Mouse (Mus musculus) liver, embryonic 14.5 days (tissue): ENCODE measurements around the gene Gpr35. TPM values are rescaled to one million over a fixed set of nuclear protein-coding genes. Genes with fewer than 3 reads are reported as not detected.
A peak's percentile ranks its signal among the peaks of the same experiment; 100 is the strongest.

ENCODE experiments used
- ATAC-seq: fragments of 200-750 bp; cut with Nextera tagmentation; 2 replicates; pipeline ENCODE4 v1.8.0; 2017; ENCODE audit warnings: moderate number of reproducible peaks, mild to moderate bottlenecking, moderate library complexity; ENCODE audit not compliant: insufficient read depth
- DNase-seq, 3 experiments: peaks; one replicate each; pipeline ENCODE4 v3.0.0-alpha.2; 2012 to 2013; ENCODE audit warnings: low read depth in 3 of 3, low spot score in 3 of 3
- H3K27ac ChIP-seq: fragments of 300-500 bp; sonication (generic); 2 replicates; pipeline ENCODE4 v1.5.1; 2014; ENCODE audit warnings: moderate library complexity, mild to moderate bottlenecking, control low read depth, inconsistent platforms
- H3K27me3 ChIP-seq: fragments of 300-500 bp; sonication (generic); 2 replicates; pipeline ENCODE4 v1.6.1; 2014; ENCODE audit warnings: mild to moderate bottlenecking, low read length, moderate library complexity; ENCODE audit not compliant: control insufficient read depth, insufficient read depth
- H3K36me3 ChIP-seq: fragments of 300-500 bp; sonication (generic); replicated peaks from 2 replicates; pipeline ENCODE4 v1.6.1; 2014; ENCODE audit warnings: low read depth; ENCODE audit not compliant: control insufficient read depth, insufficient read depth
- H3K4me1 ChIP-seq, 2 experiments: fragments of 200-500 bp in 1 of 2; fragments of 300-500 bp in 1 of 2; sonication (generic) in 1 of 2; replicated peaks; 2 replicates each; pipeline ENCODE4 v1.6.1; 2012 to 2014; ENCODE audit warnings: antibody characterized with exemption in 1 of 2, inconsistent platforms in 1 of 2, low read length in 1 of 2; ENCODE audit not compliant: control insufficient read depth in 2 of 2, insufficient read depth in 2 of 2
- H3K4me2 ChIP-seq: fragments of 300-500 bp; sonication (generic); 2 replicates; pipeline ENCODE4 v1.6.1; 2014; ENCODE audit warnings: low read depth, mild to moderate bottlenecking, control low read depth, moderate library complexity
- H3K4me3 ChIP-seq, 2 experiments: fragments of 200-500 bp in 1 of 2; fragments of 300-500 bp in 1 of 2; sonication (generic) in 1 of 2; 2 replicates each; pipeline ENCODE4 v1.5.1; 2012 to 2014; ENCODE audit warnings: low read depth in 2 of 2, low read length in 2 of 2, mild to moderate bottlenecking in 2 of 2, control low read depth in 1 of 2, inconsistent platforms in 1 of 2, moderate library complexity in 1 of 2; ENCODE audit not compliant: insufficient read depth in 1 of 2
- H3K9ac ChIP-seq: fragments of 300-500 bp; sonication (generic); replicated peaks from 2 replicates; pipeline ENCODE4 v1.6.1; 2014; ENCODE audit warnings: mild to moderate bottlenecking, control low read depth, moderate library complexity
- H3K9me3 ChIP-seq: fragments of 300-500 bp; sonication (generic); 2 replicates; pipeline ENCODE4 v1.6.1; 2016; ENCODE audit warnings: low read length, mixed read lengths; ENCODE audit not compliant: control insufficient read depth
- CTCF ChIP-seq: IDR thresholded peaks from 2 replicates; pipeline ENCODE4 v1.5.1; 2016; ENCODE audit warnings: antibody characterized with exemption, low read depth, control low read depth
- EP300 ChIP-seq: IDR thresholded peaks from 2 replicates; pipeline ENCODE4 v1.6.1; 2016; ENCODE audit warnings: antibody characterized with exemption, low read depth
- WGBS: fragments of 180-500 bp; shearing (Covaris S2); extraction: QIAGEN DNeasy Blood & Tissue Kit; methylation state at CpG from one replicate; pipeline ENCODE4 v1.1.7; 2014; ENCODE audit not compliant: insufficient replicate concordance; 5-methylcytosine and 5-hydroxymethylcytosine counted together
- polyA plus RNA-seq, 2 experiments: library from polyadenylated mRNA; depleted of rRNA in 1 of 2; stranded (reverse) in 1 of 2; unstranded in 1 of 2; fragments of >200 nt; fragmentation: Nextera tagmentation in 1 of 2; extraction: Ambion mirVana in 1 of 2; gene quantifications; 2 replicates each; pipeline versions ENCODE4 v1.2.1 to v1.2.3; 2012 to 2014

Gene Gpr35
- polyA plus RNA-seq, 2 experiments, result 0.40 to 0.76 TPM

DNA sequence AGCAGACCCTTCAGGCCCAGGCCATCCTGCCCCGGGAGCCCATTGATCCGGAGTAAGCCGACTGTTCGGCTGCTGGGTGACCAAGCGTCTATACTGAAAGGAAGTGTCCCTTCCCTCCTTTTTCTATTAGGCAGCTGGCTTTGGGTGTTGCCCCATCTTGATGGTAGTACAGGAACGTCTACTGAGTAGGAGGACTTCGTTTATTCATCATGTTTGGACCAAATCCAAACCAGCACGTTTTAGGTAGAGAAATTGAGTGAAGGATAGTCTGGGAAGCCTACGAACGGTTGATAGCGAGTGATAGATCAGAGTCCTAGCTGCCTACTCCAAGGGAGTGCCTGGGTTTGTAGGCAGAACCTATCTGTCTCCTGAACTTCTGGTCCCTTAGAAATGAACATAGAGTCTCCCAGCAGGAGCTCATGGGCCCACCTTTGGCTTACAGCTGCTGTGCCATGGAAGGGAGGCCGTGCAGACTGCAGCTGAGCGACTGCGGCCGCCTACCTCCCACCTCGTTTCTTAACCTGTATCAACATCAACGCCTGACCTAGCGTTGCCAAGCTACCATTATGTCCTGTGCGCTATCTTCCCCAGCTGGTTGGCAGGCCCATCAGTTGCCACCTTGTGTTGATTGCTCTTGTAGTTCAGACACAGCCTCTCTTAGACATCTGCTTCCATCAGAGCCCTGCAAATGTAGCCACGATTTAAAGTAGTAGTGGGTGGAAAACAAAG lies 42.9 kb upstream of the Gpr35 start:
- peak overlapping the region; percentile 63 for H3K9ac ChIP-seq
- H3K27ac ChIP-seq, result peak overlapping the region; percentile 80
- H3K4me1 ChIP-seq, result peaks cover 14 to 30% of the 10 kb centered on the region in 2 experiments
- DNase-seq (no peak), ATAC-seq (peak; percentile 21)
- WGBS, result 39% methylated on average over 20 of the region's 20 CpGs
- no peak for TF ChIP-seq CTCF
- no peak for TF ChIP-seq EP300
- H3K27me3 ChIP-seq, result no peaks in the 10 kb centered on the region; the same call in 1 of the 2 replicates
- no peaks in the 10 kb centered on the region for H3K36me3 ChIP-seq
- H3K4me3 ChIP-seq, result peak overlapping the region; percentile 63 to 80
- H3K4me2 ChIP-seq, result peak overlapping the region; percentile 95
- no peaks in the 10 kb centered on the region for H3K9me3 ChIP-seq

DNA sequence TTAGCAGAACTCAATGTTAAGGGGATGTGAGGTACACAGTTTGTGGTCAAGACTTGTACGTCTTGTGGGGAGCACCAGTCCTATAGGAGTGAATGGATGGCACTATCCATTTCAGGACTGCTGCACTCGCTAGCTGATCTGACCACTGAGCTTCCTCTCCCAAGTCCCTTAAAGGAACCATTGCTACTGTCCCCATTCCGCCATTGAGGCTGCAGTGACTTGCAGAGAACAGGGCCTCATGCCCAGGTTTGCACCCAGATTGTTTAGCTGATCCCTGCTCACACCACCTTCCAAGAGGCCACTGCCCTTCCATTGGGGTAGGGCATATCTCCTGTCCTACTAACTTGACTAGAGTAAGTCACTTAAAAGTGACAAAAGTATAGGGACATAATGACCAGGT lies 42.0 kb upstream of the Gpr35 start:
- Histone ChIP-seq H3K36me3 (no peaks in the 10 kb centered on the region), H3K9me3 (no peaks in the 10 kb centered on the region), H3K4me2 (no peak overlapping the region), H3K4me1 (peaks cover 14 to 26% of the 10 kb centered on the region in 2 experiments), H3K27ac (no peak overlapping the region), H3K9ac (no peak overlapping the region), H3K27me3 (no peaks in the 10 kb centered on the region), H3K4me3 (no peak overlapping the region)
- WGBS, result 74% methylated on average over 3 of the region's 3 CpGs
- TF ChIP-seq EP300 (no peak), CTCF (no peak)
- DNase-seq (no peak), ATAC-seq (no peak)

DNA sequence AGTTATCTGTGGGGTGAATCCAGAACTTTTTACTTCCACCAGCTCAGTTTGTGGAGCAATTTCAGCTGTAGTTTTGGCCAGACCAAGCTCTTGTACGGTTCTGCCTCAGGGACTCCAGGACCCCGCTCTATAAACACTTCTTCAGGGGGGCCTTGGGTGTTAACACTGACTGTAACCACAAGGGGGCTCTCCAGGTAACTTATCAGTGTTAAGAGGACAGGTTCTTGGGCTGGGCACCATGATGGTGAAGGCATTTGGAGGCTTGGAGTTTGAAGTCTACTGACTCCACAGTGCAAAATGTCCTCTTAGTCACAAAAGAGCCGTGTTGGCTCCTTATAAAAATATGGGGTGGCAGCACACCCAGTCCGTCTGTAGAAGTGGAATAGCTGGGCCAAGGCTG lies 41.6 kb upstream of the Gpr35 start:
- 53% methylated on average over 4 of the region's 4 CpGs for WGBS
- Histone ChIP-seq H3K27ac (no peak overlapping the region), H3K4me3 (no peak overlapping the region), H3K4me1 (peaks cover 14 to 26% of the 10 kb centered on the region in 2 experiments), H3K9me3 (no peaks in the 10 kb centered on the region), H3K4me2 (no peak overlapping the region), H3K9ac (no peak overlapping the region), H3K36me3 (no peaks in the 10 kb centered on the region), H3K27me3 (no peaks in the 10 kb centered on the region)
- no peak for TF ChIP-seq EP300
- TF ChIP-seq CTCF, result peak; percentile 64
- ATAC-seq (no peak), DNase-seq (peak in 1 of 3 experiments; percentile 41)

DNA sequence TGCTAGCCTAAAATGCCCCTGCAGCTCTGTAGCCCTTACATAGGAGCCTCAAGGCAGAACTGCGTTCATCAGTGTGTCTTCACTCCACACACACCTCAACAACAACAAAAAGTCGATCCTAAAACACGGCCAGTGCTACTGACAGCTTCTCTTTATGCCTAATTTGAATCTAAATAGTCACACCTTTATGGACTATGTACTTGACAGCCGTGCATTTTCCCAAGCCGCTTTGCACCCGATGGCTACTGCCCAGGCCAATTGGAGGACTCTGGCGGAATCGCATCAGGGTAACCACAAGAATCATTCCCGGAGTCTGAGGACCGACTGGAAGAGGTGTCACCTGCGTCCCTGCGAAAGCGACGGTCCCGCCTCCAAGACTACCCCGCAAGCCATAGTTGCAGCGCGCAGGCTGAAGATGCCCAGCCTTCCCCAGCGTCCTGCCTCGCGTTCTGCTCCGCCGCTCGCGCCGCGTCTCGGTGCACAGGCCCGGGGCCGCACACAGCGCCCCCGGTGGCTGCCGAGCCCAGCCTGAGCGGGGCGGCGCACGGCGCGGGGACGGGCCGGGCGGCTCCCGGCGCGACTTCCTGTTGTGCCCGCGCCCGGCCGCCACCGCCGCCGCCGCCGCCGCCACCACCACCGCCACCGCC lies 40.3 kb upstream of the Gpr35 start, which contains the start of gene Rnpepl1:
TSS of gene Rnpepl1 (plus strand) at position 545 of the 647 bp plus-strand sequence.
- Histone ChIP-seq H3K27ac (peak within 1 kb of the TSS; percentile 18; the same call in 1 of the 2 replicates), H3K9ac (peak within 1 kb of the TSS; percentile 65), H3K9me3 (no peaks in the 10 kb centered on the region), H3K4me1 (peaks cover 14 to 26% of the 10 kb centered on the region in 2 experiments), H3K4me2 (peak within 1 kb of the TSS; percentile 62), H3K27me3 (no peaks in the 10 kb centered on the region), H3K4me3 (peak within 1 kb of the TSS; percentile 60 to 68), H3K36me3 (no peaks in the 10 kb centered on the region)
- TF ChIP-seq EP300 (no peak), CTCF (peak; percentile 67)
- peak in 1 of 3 experiments; percentile 53 for DNase-seq
- ATAC-seq, result peak; percentile 60
- WGBS, result under 1% methylated on average over 57 of the region's 57 CpGs
